Mouse (Mus musculus) erythroblast, embryonic 14.5 days (primary cell): Measurements from ENCODE around the gene Tomm20l. TPM values are rescaled to one million over a fixed set of nuclear protein-coding genes. Genes with fewer than 3 reads are reported as not detected.

Experiments
- H3K27me3 ChIP-seq: 2 replicates; pipeline ENCODE4 v1.6.1; 2012; ENCODE audit warnings: inconsistent platforms; ENCODE audit not compliant: control insufficient read depth
- H3K36me3 ChIP-seq: 2 replicates; pipeline ENCODE4 v1.6.1; 2012; ENCODE audit warnings: mild to moderate bottlenecking, inconsistent platforms; ENCODE audit not compliant: control insufficient read depth
- H3K4me1 ChIP-seq: 2 replicates; pipeline ENCODE4 v1.6.1; 2012; ENCODE audit warnings: inconsistent platforms; ENCODE audit not compliant: control insufficient read depth
- H3K4me3 ChIP-seq: replicated peaks from 2 replicates; pipeline ENCODE3; 2012; ENCODE audit warnings: moderate library complexity, mild to moderate bottlenecking, inconsistent platforms
- H3K9me3 ChIP-seq: 2 replicates; pipeline ENCODE4 v1.6.1; 2012; ENCODE audit warnings: low read length, inconsistent platforms, mixed read lengths; ENCODE audit not compliant: control insufficient read depth
- GATA1 ChIP-seq: IDR thresholded peaks from 2 replicates; pipeline ENCODE4 v1.6.1; 2012; ENCODE audit warnings: low read length, inconsistent platforms, mixed read lengths
- TAL1 ChIP-seq: IDR thresholded peaks from 3 replicates; pipeline ENCODE4 v1.6.1; 2012; ENCODE audit warnings: low read length, inconsistent platforms, mixed read lengths
- polyA plus RNA-seq: library from polyadenylated mRNA; stranded (reverse); fragments of >175 nt; gene quantifications from 2 replicates; pipeline ENCODE4 v1.2.3, GENCODE M21; 2012

Tomm20l gene
- polyA plus RNA-seq, 1 experiment: not detected

GRCm38 (mm10) chr12:71122731-71123130 is 11.5 kb downstream of the Tomm20l start:
- Histone ChIP-seq H3K36me3 (peaks cover 37% of the 10 kb centered on the region), H3K4me1 (no peaks in the 10 kb centered on the region), H3K4me3 (no peak overlapping the region), H3K27me3 (no peaks in the 10 kb centered on the region), H3K9me3 (no peaks in the 10 kb centered on the region)
- no peak for TF ChIP-seq GATA1
- no peak for TF ChIP-seq TAL1

- no peaks in the 10 kb centered on the region for H3K4me1 ChIP-seq
- peaks cover 41% of the 10 kb centered on the region for H3K36me3 ChIP-seq
- H3K27me3 ChIP-seq: no peaks in the 10 kb centered on the region
Measured at GRCm38 (mm10) chr12:71123286-71123685, 12.1 kb downstream of the Tomm20l start.

GRCm38 (mm10) chr12:71135581-71135980 is 24.4 kb downstream of the Tomm20l start:
- Histone ChIP-seq H3K9me3 (no peaks in the 10 kb centered on the region), H3K36me3 (peaks cover 38% of the 10 kb centered on the region), H3K4me1 (peaks cover 36% of the 10 kb centered on the region), H3K4me3 (peak overlapping the region; percentile 96), H3K27me3 (no peaks in the 10 kb centered on the region)
- TF ChIP-seq GATA1 (no peak), TAL1 (no peak)

More at GRCm38 (mm10) chr12:71123286-71123685, 12.1 kb downstream of the Tomm20l start:
- Histone ChIP-seq H3K9me3 (no peaks in the 10 kb centered on the region), H3K4me3 (no peak overlapping the region)
- TF ChIP-seq TAL1 (no peak), GATA1 (no peak)

GRCm38 (mm10) chr12:71136130-71136973 is 25.1 kb downstream of the Tomm20l start, which contains the start of the genes Timm9 and 2700049A03Rik:
TSS of gene Timm9 (minus strand) at chr12:71136684.
TSS of gene 2700049A03Rik (plus strand) at chr12:71136848.
- Histone ChIP-seq H3K27me3 (no peaks in the 10 kb centered on the region), H3K4me3 (peak within 1 kb of the TSS; percentile 96), H3K4me1 (peaks cover 36% of the 10 kb centered on the region), H3K9me3 (no peaks in the 10 kb centered on the region), H3K36me3 (peaks cover 39% of the 10 kb centered on the region)
- TF ChIP-seq GATA1 (no peak), TAL1 (no peak)

GRCm38 (mm10) chr12:71136974-71137491 is 25.8 kb downstream of the Tomm20l start:
- Histone ChIP-seq H3K9me3 (no peaks in the 10 kb centered on the region), H3K36me3 (peaks cover 40% of the 10 kb centered on the region), H3K27me3 (no peaks in the 10 kb centered on the region), H3K4me1 (peaks cover 36% of the 10 kb centered on the region), H3K4me3 (peak overlapping the region; percentile 96)
- TF ChIP-seq GATA1: no peak
- no peak for TF ChIP-seq TAL1

- peaks cover 42% of the 10 kb centered on the region for H3K36me3 ChIP-seq
- TF ChIP-seq GATA1 (no peak), TAL1 (no peak)
- H3K27me3 ChIP-seq: no peaks in the 10 kb centered on the region
- H3K9me3 ChIP-seq: no peaks in the 10 kb centered on the region
- peaks cover 36% of the 10 kb centered on the region for H3K4me1 ChIP-seq
- peak overlapping the region; percentile 96 for H3K4me3 ChIP-seq
Measured at GRCm38 (mm10) chr12:71137686-71138085, 26.5 kb downstream of the Tomm20l start.

GRCm38 (mm10) chr12:71139258-71139828 is 28.1 kb downstream of the Tomm20l start:
- TF ChIP-seq GATA1 (no peak), TAL1 (no peak)
- no peak overlapping the region for H3K4me3 ChIP-seq
- H3K4me1 ChIP-seq: peaks cover 36% of the 10 kb centered on the region
- no peaks in the 10 kb centered on the region for H3K9me3 ChIP-seq
- no peaks in the 10 kb centered on the region for H3K27me3 ChIP-seq
- H3K36me3 ChIP-seq: peaks cover 52% of the 10 kb centered on the region

- Histone ChIP-seq H3K36me3 (peaks cover 65% of the 10 kb centered on the region), H3K27me3 (no peaks in the 10 kb centered on the region), H3K9me3 (no peaks in the 10 kb centered on the region), H3K4me3 (no peak overlapping the region), H3K4me1 (peaks cover 21% of the 10 kb centered on the region)
- TF ChIP-seq GATA1: no peak
- no peak for TF ChIP-seq TAL1
Measured at GRCm38 (mm10) chr12:71141189-71141588, 30.0 kb downstream of the Tomm20l start.

- H3K27me3 ChIP-seq: no peaks in the 10 kb centered on the region
- H3K4me1 ChIP-seq: peaks cover 30% of the 10 kb centered on the region
- H3K36me3 ChIP-seq: peaks cover 85% of the 10 kb centered on the region
- H3K9me3 ChIP-seq: no peaks in the 10 kb centered on the region
- H3K4me3 ChIP-seq: no peak overlapping the region
- no peak for TF ChIP-seq GATA1
- no peak for TF ChIP-seq TAL1
Measured at GRCm38 (mm10) chr12:71147641-71148040, 36.4 kb downstream of the Tomm20l start.
